Comparison of ENCODE assay signal across 35 mouse cellular contexts in genomic region chr1:78502527-78502926, GRCm38 (mm10). TPM values are rescaled to one million over a fixed set of nuclear protein-coding genes. Genes with fewer than 3 reads are reported as not detected.
DNase-seq lines count a peak whose midpoint lies in the region; ATAC-seq and TF ChIP-seq lines count a peak whose summit lies in the region.
"Had no signal": no experiment of that assay in that cellular context is flagged by ENCODE, and none has a peak within 500 bp of the region (broad histone marks: within the 10 kb centered on the region; RNA-seq: fewer than 3 reads in every experiment).

No protein-coding gene starts in this region.

- no peak overlapping the region for H3K4me2 ChIP-seq in kidney, embryonic 14.5 days (replicated peaks; ENCODE audit: low read depth, low read length)
- H3K4me2 ChIP-seq: embryonic facial prominence, embryonic 13.5 days; heart, embryonic 15.5 days; limb, embryonic 15.5 days; liver, embryonic 13.5 days; midbrain, embryonic 11.5 days had no signal

- TF ChIP-seq CTCF in cerebellum, adult 2 months (IDR thresholded peaks at IDR 0.05; ENCODE audit: borderline replicate concordance, insufficient read depth, low read depth, low read length), result no peak

- DNase-seq in kidney, adult 18-20 months, result peak; percentile 74
- peak; percentile 94 for DNase-seq in kidney, adult 9 months
- peak; percentile 79 to 89 for DNase-seq in kidney, postnatal 25 days
- no peak for DNase-seq in adrenal gland, postnatal 25 days
- no peak for DNase-seq in spleen, postnatal 4 days (ENCODE audit: low spot score in 2 of 2)
- no peak for DNase-seq in cerebellum, adult 2 months
- DNase-seq: adrenal gland, postnatal 10 days; cerebellum, adult 11 months; cerebellum, adult 9-11 months; embryo, embryonic 11 days; forebrain, postnatal 0 days; gastrocnemius, postnatal 10 days; layer of hippocampus, postnatal 36 days; liver, embryonic 13.5 days; lung, adult 18-20 months; lung, postnatal 10 days; right cerebral cortex, adult 18-20 months; spleen, adult 18-20 months; thymus, adult 18-20 months; thymus, postnatal 25 days had no signal

- H3K9me3 ChIP-seq in kidney, embryonic 14.5 days (ENCODE audit: control insufficient read depth, low read length), result no peaks in the 10 kb centered on the region
- H3K9me3 ChIP-seq: embryonic facial prominence, embryonic 13.5 days; heart, embryonic 15.5 days; limb, embryonic 10.5 days; limb, embryonic 15.5 days; liver, embryonic 13.5 days had no signal

- no peak overlapping the region for H3K4me3 ChIP-seq in kidney, embryonic 14.5 days (ENCODE audit: low read length)
- no peak overlapping the region for H3K4me3 ChIP-seq in cerebellum, adult 2 months (replicated peaks; ENCODE audit: insufficient read depth, low read depth, low read length)
- H3K4me3 ChIP-seq: embryonic facial prominence, embryonic 13.5 days; heart, embryonic 15.5 days; limb, embryonic 10.5 days; limb, embryonic 15.5 days; liver, embryonic 13.5 days had no signal

- ATAC-seq in kidney, embryonic 14.5 days (ENCODE audit: low FRiP score, low TSS enrichment), result no peak
- ATAC-seq: forebrain, postnatal 0 days; hindbrain, embryonic 16.5 days; midbrain, embryonic 16.5 days; Patski had no signal

- H3K4me1 ChIP-seq in kidney, embryonic 14.5 days (ENCODE audit: control insufficient read depth, insufficient read depth, low read length), result no peaks in the 10 kb centered on the region
- no peaks in the 10 kb centered on the region for H3K4me1 ChIP-seq in cerebellum, adult 2 months (ENCODE audit: control insufficient read depth, insufficient read depth, low read length)
- H3K4me1 ChIP-seq: embryonic facial prominence, embryonic 13.5 days; heart, embryonic 15.5 days; limb, embryonic 10.5 days; limb, embryonic 15.5 days; liver, embryonic 13.5 days had no signal

- no peak overlapping the region for H3K27ac ChIP-seq in kidney, embryonic 14.5 days (ENCODE audit: low read depth, low read length)
- no peak overlapping the region for H3K27ac ChIP-seq in cerebellum, adult 2 months (ENCODE audit: insufficient read depth, low read length)
- H3K27ac ChIP-seq: embryonic facial prominence, embryonic 13.5 days; heart, embryonic 15.5 days; limb, embryonic 10.5 days; limb, embryonic 15.5 days; liver, embryonic 13.5 days; stomach, postnatal 0 days had no signal

- H3K27me3 ChIP-seq in kidney, embryonic 14.5 days (ENCODE audit: control insufficient read depth, insufficient read depth, low read length), result no peaks in the 10 kb centered on the region
- no peaks in the 10 kb centered on the region for H3K27me3 ChIP-seq in cerebellum, adult 2 months (ENCODE audit: control insufficient read depth, insufficient read depth, low read length)
- H3K27me3 ChIP-seq: embryonic facial prominence, embryonic 13.5 days; heart, embryonic 15.5 days; limb, embryonic 15.5 days; liver, embryonic 13.5 days had no signal

- H3K9ac ChIP-seq in kidney, embryonic 14.5 days (ENCODE audit: low read depth, low read length), result no peak overlapping the region
- H3K9ac ChIP-seq: embryonic facial prominence, embryonic 13.5 days; forebrain, postnatal 0 days; heart, embryonic 15.5 days; limb, embryonic 15.5 days; liver, embryonic 13.5 days had no signal

- H3K36me3 ChIP-seq in kidney, embryonic 14.5 days (ENCODE audit: control insufficient read depth, insufficient read depth, low read length), result no peaks in the 10 kb centered on the region
- H3K36me3 ChIP-seq: embryonic facial prominence, embryonic 13.5 days; heart, embryonic 15.5 days; limb, embryonic 10.5 days; limb, embryonic 15.5 days; liver, embryonic 13.5 days had no signal

- 88% methylated on average over 6 of the region's 6 CpGs for WGBS in kidney, embryonic 14.5 days
- 96% methylated on average over 6 of the region's 6 CpGs for WGBS in cerebellum, adult 2 months

- TF ChIP-seq POLR2A in cerebellum, adult 2 months (IDR thresholded peaks at IDR 0.05; ENCODE audit: borderline replicate concordance, insufficient read depth, low read length), result no peak

RNA-seq across cellular contexts. Expression of gene Mogat1, which starts 8.3 kb away (rescaled TPM):
- 0.60 TPM in 1 of 2 replicates, not detected in the other for polyA plus RNA-seq in kidney, embryonic 14.5 days (2014; fragmentation: Nextera tagmentation; extraction: Ambion mirVana)
- total RNA-seq in adrenal gland, postnatal 25 days (2021), result 1.2 and 2.3 TPM in 2 replicates
- polyA plus RNA-seq in cerebellum, adult 2 months (2012; rRNA removed), result 0.97 and 1.5 TPM in 2 replicates
- total RNA-seq: gastrocnemius, postnatal 10 days; heart, postnatal 25 days; layer of hippocampus, postnatal 36 days; MEL; neutrophil, adult 5-6 weeks had no signal
- polyA plus RNA-seq: forebrain, embryonic 11.5 days; heart, embryonic 15.5 days; liver, embryonic 13.5 days; midbrain, embryonic 11.5 days; neural tube, embryonic 11.5 days; Patski had no signal

RNA-seq across cellular contexts. Expression of gene BC035947, which starts 9.4 kb away (rescaled TPM):
- polyA plus RNA-seq in kidney, embryonic 14.5 days (2014; fragmentation: Nextera tagmentation; extraction: Ambion mirVana), result 0.20 and 0.24 TPM in 2 replicates
- 0.09 TPM in 1 of 2 replicates, not detected in the other for total RNA-seq in adrenal gland, postnatal 25 days (2021)
- polyA plus RNA-seq in cerebellum, adult 2 months (2012; rRNA removed), result 1.9 and 2.6 TPM in 2 replicates
- total RNA-seq: gastrocnemius, postnatal 10 days; MEL; neutrophil, adult 5-6 weeks had no signal
- polyA plus RNA-seq: heart, embryonic 15.5 days; liver, embryonic 13.5 days; Patski had no signal

RNA-seq across cellular contexts. Expression of gene Farsb, which starts 13.8 kb away (rescaled TPM):
- 135 and 148 TPM in 2 replicates for polyA plus RNA-seq in kidney, embryonic 14.5 days (2014; fragmentation: Nextera tagmentation; extraction: Ambion mirVana)
- 64.8 and 64.9 TPM in 2 replicates for total RNA-seq in adrenal gland, postnatal 25 days (2021)
- polyA plus RNA-seq in cerebellum, adult 2 months (2012; rRNA removed), result 62.6 and 63.1 TPM in 2 replicates

Comparison
In these comparisons a context has a peak if more than half of its experiments do, and no peak if none do; other contexts are left out.
1. DNase-seq: peak in kidney, adult 18-20 months (single experiment), kidney, adult 9 months (single experiment) and kidney, postnatal 25 days (2 of 2); none in adrenal gland, postnatal 25 days (single experiment), spleen, postnatal 4 days (0 of 2) and cerebellum, adult 2 months (0 of 2).